Mouse (Mus musculus) ovary, postnatal 36 days (tissue): ENCODE data around the gene Gm26661.
A peak's percentile ranks its signal among the peaks of the same experiment; 100 is the strongest.

Experiments used
- DNase-seq: peaks from one replicate; pipeline ENCODE4 v3.0.0; 2022; ENCODE audit warnings: low spot score, mixed read lengths

Gm26661 gene

DNA sequence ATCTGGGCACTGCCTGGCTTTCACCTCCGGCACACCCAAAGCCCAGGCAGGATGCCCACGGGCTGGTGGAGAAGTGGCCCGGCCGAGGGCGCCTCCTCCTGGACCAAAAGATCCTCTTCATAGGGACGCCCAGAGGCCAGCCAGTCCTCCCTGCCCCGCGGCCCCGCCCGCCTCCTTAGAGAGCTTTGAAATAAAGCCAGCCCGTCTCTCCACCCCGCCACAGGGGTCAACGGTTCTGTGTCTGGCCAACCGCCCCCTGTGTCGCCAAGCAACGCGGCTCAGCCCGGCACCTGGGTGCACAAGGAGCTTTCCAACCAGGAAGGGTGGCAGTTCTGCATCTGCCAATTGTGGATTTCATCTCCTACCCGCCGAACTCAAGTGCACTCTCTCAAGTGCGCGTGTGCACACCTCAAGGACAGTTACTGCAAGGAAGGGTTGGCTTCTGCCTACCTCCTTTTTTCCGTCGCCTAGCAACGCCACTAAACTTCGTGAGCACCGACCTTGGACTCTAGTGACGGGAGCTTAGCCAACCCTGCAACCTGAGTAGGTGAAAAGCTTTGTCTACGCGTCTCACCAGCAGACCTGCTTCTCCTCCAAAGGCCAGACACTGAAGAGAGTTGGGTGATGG, at the start of gene Gm26661:
Gene Gm26661, plus strand, starts transcription at position 56 of the 628 bp plus-strand sequence.
- DNase-seq = peak; percentile 78

DNA sequence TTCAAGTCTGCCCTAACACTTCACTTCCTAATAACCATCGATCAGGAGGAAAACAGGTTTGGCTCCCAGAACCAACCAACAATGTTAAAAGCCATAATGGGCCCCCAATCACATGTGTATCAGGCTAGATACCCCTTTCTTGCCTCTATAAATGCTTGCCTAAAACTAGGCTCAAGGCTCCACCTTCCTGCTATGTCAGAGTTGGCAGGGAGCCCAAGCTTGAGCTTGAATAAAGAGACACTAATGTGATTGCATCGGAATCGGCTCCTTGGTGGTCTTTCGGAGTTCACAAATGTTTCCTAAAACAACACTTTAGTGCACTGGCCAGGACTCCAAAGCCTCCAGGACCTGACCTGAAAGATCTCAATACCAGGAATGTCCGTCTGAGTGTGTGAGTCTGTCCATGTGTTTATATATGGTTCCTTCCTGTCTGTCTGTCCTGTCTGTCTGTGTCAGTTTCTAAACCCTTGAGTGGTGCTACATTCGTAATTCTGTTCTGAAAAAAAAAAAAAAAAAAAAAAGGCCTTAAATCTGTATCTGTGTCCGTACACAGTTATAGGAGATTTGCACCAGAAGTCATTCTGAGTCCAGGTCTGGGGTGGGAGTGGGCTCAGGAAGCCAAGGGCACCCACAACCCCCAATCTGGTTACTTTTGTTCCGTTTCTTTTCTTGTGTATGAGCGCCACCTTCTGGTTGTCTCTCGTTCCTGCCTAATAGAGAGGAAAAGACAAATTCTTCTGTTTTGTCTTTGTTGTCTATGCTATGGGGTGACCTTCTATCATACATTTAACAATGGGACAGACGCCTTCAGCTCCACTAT, 42.2 kb upstream of the Gm26661 start:
- DNase-seq = no peak

DNA sequence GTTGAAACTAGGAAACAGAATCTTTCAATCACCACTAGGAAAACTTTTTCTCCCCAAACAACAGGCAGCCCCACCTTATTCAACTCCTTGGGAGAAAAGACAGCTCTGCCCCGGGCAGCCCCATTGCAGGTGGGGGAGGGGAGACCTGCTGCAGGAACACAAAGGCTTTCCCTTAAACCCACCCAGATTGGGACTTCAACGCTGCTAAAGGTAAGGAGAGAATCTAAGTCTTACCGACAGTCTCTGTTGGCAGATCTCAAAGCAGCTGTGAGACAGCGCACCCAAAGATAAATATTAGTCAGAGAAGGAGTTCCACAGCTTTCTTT, 41.7 kb upstream of the Gm26661 start:
- no peak for DNase-seq

DNA sequence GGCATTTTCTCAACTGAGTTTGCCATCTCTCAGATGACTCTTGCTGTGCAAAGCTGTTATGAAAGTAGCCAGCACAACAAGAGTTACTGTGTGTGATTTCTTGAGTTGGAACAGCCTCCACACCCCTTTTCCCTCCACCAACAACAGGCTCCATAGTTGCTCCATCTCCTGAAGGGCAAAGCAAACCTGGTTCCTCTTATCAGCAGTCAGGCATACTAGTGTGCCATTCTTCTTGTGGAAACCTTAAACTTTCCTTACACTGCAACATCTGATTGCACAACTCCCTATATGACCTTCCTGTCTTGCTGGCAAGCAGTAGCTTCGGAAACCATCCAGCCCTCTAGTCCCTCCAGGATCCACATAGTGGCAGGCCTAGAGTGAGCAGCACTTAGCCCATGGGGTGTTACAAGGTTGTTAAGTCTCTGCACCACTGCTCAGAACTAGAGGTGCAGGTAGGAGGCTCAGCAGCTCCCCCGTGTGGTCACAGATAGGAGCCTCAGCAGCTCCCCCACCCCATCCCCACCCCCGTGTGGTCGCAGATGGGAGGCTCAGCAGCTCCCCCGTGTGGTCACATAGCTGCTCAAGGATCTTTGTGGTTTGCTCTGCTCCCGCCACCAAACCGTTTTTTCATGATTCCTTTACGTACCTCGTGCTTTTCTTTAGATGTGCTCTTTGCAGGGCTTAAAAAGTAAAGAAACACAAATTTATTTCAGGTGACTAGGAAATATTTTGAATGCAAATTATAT, 25.6 kb upstream of the Gm26661 start:
- peak; percentile 76 for DNase-seq

DNA sequence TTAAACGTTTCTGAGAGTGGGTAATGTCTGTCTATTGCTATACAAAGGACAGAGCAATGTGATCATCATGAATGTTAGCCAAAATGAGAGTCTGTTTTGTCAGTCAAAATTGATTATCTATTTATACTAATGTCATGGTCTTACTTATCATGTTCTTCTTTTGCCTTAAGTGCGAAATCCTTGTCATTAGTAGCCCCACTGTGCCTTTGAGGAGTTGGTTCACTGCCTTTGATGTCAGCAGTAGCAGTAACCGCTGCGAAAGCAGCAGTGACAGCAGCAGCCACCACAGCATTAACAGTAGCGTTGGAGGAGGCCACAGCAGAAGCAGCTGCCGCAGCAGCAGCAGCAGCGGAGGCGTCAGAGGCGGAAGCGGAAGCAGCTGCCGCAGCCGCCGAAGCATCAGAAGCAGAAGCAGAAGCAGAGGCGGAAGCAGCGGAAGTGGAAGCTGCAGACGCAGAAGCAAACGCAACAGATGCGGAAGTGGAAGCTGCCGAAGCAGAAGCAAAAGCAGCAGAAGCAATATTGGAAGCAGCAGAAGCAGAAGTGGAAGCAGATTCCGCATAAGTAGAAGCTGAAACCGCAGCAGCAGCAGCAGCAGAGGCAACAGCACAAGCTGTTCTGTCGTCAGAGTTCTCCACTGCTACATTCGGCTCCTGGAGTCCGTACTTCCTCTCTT, 17.5 kb upstream of the Gm26661 start:
- DNase-seq = peak; percentile 37

DNA sequence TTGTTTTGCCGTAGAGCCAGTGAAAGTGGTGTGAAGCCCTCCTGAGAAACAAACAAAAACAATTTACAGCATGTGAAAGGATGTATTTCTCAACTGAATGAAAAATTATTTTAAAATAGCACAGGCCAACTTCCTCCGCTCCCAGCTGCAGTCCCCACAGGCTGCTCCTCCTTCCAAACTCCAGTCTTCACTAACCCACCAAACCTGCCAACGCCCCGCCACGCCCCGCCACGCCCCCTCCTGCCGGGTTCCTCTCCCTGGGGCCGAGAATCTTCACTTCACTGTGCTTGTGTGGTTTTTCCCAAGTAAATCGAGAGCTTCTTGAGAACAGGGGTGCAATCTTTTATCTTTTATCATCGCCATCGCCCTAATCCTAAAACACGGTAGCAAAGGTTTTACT, 5.3 kb upstream of the Gm26661 start:
- no peak for DNase-seq

DNA sequence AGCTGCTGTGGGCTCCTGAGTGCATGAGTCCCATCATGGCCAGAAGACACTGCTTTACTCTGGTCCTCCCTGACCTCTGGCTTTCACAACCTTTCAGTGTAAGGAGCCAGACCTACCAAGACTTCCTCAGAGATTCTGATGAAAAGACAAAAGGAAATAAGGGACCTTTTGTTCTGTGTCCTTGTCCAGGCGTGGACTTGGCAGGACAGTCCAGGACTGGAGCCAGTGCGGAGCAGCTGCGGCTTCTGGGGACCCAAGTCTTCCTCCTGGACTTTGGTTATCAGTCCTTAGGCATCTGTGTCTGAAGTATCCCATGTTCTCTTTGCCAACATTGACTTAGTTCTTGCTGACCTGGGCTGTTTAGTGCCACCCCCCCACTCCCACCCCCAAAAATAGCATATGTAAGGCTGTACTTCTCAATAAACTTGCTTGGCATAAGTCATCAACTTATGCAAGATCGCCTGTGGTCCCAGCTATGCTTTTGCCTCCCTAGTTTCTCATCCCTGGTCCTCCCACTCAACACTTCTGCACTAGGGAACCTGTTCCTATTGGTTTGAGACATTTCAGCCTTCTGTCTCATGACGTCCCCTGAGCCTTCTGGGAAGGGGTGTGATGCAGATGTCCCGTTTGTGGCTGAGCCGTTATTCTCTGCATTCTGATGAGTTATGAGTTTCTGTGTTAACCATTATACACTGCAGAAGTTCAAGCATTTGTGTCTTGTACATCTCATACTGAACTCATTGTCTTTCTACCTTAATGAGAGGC, 1.9 kb upstream of the Gm26661 start:
- DNase-seq = no peak

DNA sequence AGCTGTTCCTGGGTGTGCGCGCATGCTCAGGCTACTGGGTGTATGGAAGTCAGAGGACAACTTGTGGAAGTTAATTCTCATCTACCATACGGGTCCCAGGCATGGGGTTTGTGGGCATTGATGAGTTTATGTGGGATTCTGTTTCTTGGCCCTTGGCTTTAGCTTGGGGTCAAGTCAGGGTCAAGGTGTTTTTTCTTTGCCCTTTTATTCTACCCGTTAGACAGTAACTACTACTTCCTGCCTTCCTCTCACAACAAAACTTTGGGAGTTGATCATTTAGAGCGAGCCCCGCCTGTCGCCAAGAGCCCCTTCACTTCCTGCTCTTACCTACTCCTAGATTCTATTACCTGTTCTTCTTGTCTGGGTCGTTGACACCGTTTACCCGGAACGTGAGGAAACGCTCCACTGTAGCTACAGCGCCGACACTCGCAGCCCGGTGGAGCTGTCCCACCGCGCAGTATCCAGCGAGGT, 291 bp upstream of the Gm26661 start:
- no peak for DNase-seq

DNA sequence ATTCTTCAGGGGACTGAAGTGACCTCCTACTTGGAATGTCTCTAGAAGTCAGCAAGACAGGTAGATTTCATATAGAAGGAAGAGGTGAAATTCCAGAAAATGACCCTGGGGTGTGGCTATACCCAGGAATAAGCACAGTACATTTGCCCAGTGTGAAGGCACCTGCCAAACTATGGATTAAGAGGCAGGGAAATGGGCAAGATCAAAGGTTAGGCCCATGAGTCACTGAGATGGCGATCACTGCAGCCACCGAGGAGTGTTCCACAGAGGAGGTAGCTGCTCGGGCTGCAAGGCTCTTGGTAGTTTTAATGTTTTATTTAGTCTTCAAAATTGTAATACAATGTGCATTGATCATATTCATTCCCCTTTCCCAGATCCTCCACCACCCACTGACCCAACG, 4.6 kb downstream of the Gm26661 start:
- DNase-seq = no peak

DNA sequence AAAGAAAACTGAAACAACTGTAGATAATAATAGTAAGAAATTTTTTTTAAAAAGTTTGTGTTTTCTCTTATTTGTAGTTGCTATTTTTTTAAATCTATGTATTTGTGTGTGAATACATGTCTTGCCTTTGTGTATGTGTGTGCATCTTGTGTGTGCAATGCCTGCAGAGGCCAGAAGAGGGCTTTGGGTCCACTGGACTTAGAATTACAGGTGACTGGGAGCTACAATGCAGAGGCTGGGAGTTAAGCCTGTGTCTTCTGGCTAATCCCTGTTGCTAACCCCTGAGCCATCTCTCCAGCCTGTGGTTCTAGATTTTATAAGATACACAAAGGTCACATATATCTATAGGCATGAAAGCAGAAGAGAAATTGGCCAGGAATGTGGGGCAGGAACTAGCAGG, 9.2 kb downstream of the Gm26661 start:
- no peak for DNase-seq

DNA sequence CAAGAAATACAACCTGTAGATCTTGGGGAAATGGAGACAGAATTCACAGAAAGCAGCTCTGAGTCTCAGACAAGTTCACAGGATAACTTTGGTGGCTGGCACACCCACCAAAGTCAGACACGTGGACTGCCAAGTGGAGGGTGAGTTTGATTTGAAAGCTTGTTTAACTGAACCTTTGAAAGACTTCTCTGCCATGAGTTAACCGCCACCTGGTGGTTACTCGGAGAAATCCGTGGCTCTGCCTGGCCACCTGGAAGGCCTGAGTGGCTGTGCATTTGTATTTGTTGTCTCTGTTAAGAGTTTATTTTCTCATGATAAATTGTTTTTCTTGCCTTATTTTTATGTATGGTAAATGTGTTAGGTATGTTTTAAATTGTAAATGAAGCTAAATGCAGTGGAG, 10.4 kb downstream of the Gm26661 start:
- DNase-seq = peak; percentile 39

DNA sequence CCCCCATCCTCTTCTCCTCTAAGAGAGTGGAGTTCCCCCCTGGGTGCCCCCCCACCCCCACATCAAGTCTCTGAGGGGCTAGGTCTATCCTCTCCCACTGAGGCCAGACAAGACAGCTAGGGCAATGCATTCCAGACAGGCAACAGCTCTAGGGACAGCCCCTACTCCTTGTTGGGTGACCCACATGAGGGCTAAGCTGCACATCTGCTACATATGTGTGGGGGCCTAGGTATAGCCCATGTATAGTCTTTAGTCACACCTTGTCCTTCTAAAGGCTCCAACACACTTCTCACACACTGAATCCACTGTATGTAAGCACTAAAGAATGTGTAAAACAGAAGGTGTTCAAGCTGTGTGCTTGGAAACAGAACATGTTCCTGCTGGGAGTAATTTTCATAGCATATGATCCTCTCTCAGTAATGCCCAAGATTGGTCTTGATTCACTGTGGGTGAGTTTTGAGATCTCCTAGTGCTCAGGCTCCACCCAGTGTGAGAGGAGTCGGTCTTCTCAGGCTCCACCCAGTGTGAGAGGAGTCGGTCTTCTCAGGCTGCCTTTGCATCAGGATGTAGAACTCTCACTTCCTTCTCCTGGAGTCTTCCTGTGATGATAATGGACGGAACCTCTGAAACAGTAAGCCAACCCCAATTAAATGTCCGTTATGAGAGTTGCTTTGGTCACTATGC, 12.6 kb downstream of the Gm26661 start:
- DNase-seq = no peak

DNA sequence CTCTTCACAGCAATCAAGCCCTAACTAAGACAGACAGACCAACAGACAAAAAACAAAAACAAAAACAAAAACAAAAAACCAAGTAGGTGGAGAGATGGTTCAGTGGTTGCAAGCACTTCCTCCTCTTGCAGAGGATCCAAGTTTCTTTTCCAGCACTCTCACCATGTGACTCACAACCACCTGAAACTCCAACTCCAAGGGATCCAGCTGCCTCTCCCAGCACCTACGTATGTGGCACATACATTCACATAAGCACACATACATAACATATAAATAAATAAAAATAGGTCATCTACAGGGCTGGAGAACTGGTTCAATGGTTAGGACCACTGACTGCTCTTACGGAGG, 13.1 kb downstream of the Gm26661 start:
- no peak for DNase-seq

DNA sequence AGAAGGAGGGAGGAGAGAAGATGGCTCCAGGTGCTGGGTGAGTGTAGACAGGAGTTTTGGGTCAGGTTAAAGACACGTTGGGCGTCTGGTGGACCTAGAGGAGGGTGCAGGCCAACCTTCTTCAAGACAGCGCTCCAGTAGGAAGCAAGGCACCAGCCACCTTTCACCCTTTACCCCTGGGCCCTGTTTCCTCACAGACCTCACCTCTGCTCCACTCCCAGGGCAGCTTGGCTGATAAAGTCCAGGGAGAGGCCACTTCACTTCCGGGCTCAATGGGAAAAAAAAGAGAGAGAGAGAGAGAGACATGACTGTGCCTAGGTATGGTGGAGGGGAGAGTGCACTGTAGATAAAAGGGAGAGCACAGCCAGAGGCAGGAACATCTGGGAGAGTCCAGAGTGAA, 16.3 kb downstream of the Gm26661 start:
- DNase-seq = no peak

DNA sequence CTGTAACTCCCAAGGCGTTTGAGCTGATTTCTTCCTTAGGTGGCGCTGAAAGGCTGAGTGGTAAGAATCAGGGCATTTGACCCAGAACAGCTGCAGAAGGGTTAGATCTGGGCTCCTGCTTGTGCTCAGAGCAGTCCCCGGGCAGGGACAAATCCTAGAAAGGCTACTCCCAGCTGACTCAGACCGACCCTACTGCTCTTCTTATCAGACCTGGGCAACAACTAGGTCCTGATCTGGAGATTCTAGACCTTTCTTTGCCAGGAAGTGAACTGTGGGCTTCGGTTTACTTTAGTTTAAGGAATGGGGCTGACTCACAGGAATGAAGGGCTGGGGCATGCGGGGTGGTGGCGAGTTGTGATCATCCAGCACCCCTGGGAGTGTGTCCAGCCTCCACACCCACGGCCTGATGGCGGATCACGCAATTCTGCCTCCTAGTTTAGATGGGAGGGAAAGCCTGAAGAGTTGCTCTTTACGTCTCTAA, 17.2 kb downstream of the Gm26661 start:
- no peak for DNase-seq

DNA sequence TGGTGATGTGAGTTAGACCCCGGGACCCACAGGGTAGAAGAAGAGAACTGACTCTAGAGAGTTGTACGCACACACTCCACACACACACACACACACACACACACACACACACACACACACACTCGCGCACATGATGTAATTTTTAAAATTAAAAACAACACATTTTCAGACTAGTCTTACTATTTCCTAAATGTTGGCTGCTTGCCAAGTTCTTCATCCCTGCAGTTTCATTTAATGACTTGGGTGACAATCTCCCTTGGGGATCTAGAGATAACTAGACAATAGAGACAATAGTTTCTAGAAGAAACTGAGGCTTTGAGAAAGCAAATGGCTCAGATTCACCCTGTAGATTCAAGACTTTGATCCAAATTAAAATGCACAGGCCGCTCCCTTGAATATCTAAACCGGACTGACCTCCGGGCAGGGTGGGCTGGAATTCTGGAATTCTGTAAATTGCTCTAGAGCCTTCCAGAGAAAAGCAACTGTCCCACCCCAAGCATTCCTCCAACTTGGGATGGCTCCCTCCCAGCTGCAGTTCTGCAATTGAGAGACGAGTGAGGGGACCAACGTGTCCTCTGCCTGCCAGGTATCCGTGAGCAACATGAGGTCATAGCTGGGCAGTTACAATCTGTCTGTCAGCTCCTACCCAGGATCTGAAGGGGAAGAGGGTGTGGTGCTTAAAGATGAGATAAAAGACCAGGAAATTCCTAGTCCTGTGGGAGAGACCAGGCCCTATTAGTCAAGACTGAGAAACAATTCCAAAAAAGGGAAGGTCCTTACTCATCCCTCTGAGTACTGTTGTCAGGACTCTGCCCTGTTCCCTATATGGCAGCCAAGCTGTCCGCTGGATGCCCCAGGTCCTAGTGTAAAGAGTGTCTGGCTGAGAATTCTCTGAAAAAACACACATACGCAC, 17.9 kb downstream of the Gm26661 start:
- DNase-seq = no peak

DNA sequence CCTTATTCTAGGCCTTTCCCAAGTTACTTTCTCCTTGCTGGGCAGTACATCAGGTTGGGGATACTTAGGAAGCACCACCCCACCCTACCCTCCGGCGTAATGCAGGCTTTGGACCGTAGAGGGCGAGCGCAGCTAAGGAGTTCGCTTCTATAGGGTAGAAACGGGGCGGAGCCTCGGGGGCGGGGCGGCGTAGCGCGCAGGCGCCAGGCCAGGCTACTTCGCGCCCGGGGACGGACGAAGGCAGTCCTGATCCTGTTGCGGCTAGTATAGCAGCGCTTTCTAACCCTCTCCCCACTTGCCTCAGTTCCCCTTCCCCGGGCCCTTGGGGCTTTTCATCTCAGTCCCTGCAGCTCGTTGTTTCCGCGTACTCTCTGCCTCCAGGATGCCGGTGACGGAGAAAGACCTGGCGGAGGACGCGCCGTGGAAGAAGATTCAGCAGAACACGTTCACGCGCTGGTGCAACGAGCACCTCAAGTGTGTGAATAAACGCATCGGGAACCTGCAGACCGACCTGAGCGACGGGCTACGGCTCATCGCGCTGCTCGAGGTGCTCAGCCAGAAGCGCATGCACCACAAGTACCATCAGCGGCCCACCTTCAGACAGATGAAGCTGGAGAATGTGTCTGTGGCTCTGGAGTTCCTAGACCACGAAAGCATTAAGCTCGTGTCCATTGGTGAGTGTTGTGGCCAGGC, 26.5 kb downstream of the Gm26661 start, which contains the start of gene Flnb:
Gene Flnb, plus strand, starts transcription at position 188 of the 693 bp plus-strand sequence.
- peak; percentile 97 for DNase-seq

DNA sequence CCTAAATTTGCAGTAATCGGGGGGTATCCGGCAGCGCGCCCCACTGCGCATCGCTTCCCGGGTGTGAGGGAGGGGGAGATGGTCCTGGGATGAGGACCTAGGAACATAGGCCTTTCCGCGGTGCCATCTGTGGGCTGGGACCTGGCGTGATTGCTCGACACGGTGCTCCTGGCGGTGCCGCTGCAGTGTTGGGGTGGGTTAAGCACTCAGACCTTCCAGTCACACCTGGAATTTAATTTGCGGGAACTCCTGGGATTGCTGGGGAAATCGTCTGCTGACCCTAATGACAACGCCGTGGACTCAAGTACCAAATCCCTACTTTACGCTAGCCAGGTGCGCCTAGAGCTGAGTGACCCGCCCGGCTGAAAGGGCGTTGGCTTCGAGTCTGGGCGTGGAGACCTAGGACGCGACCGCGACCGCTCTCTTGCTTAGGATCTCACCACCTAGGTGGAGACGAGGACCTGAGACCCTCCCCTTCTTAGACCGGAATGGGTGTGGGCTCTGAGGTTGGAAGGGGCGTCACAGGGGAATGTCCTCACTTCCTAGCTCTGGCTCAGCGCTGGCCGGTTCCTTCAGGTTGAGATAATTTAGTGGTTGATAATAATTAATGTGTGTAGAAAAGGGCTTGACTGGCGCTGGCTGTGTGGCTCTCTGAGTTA, 27.2 kb downstream of the Gm26661 start:
- DNase-seq = peak; percentile 28

DNA sequence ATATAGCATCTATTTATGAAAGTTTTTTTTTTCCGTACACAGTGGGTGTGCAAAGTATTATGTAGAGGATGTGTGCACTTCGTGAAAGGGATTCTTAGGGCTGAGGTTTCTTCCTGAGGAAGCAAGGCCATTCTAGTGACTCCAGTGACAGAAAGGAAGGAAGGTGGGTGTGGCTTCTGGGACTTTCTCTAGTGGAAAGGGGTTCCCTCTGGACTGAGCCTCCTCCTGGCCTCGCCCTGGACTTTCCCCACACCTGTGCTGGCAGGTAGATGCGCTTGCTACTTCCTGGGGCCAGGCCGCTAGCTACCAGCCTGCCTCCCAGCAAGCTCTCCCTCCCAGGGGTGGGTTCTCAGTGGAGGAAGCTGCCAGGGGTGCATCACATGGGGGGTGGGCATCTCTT, 28.1 kb downstream of the Gm26661 start:
- DNase-seq = no peak
